Mouse (Mus musculus) forebrain, embryonic 15.5 days (tissue): ENCODE data around the gene Kif2b. TPM values are rescaled to one million over a fixed set of nuclear protein-coding genes. Genes with fewer than 3 reads are reported as not detected.

Source experiments
- ATAC-seq: fragments of 200-750 bp; cut with Nextera tagmentation; replicated peaks from 2 replicates; pipeline ENCODE4 v1.8.0; 2017; ENCODE audit warnings: mild to moderate bottlenecking, moderate TSS enrichment, moderate library complexity
- H3K27ac ChIP-seq: fragments of 300-500 bp; sonication (generic); replicated peaks from 2 replicates; pipeline ENCODE4 v1.5.1; 2015; ENCODE audit warnings: mild to moderate bottlenecking, inconsistent platforms
- H3K27me3 ChIP-seq: fragments of 300-500 bp; sonication (generic); 2 replicates; pipeline ENCODE4 v1.6.1; 2015; ENCODE audit warnings: inconsistent platforms
- H3K36me3 ChIP-seq: fragments of 300-500 bp; sonication (generic); 2 replicates; pipeline ENCODE4 v1.6.1; 2015; ENCODE audit warnings: mild to moderate bottlenecking, inconsistent platforms
- H3K4me1 ChIP-seq: fragments of 300-500 bp; sonication (generic); 2 replicates; pipeline ENCODE4 v1.6.1; 2015; ENCODE audit warnings: inconsistent platforms
- H3K4me2 ChIP-seq: fragments of 300-500 bp; sonication (generic); replicated peaks from 2 replicates; pipeline ENCODE4 v1.6.1; 2015; ENCODE audit warnings: mild to moderate bottlenecking, inconsistent platforms
- H3K4me3 ChIP-seq: fragments of 300-500 bp; sonication (generic); 2 replicates; pipeline ENCODE4 v1.5.1; 2015; ENCODE audit warnings: mild to moderate bottlenecking, inconsistent platforms
- H3K9ac ChIP-seq: fragments of 300-500 bp; sonication (generic); replicated peaks from 2 replicates; pipeline ENCODE4 v1.6.1; 2015; ENCODE audit warnings: mild to moderate bottlenecking, inconsistent platforms
- H3K9me3 ChIP-seq: fragments of 300-500 bp; sonication (generic); 2 replicates; pipeline ENCODE4 v1.6.1; 2016; ENCODE audit warnings: inconsistent platforms
- WGBS: fragments of 180-500 bp; shearing (Covaris S2); methylation state at CpG from one replicate; pipeline ENCODE4 v1.1.7; 2015; ENCODE audit warnings: mixed read lengths; 5-methylcytosine and 5-hydroxymethylcytosine counted together
- polyA plus RNA-seq: library from polyadenylated mRNA; unstranded; fragments of >200 nt; fragmentation: Nextera tagmentation; extraction: Ambion mirVana; gene quantifications from 2 replicates; pipeline ENCODE4 v1.2.1, GENCODE M21; 2015

Kif2b gene
- polyA plus RNA-seq, result not detected in 2 replicates

- Histone ChIP-seq H3K27ac (no peak within 1 kb of the TSS), H3K9ac (no peak within 1 kb of the TSS), H3K4me3 (no peak within 1 kb of the TSS), H3K36me3 (no peaks in the 10 kb centered on the region), H3K4me2 (no peak within 1 kb of the TSS), H3K4me1 (no peaks in the 10 kb centered on the region), H3K27me3 (no peaks in the 10 kb centered on the region), H3K9me3 (no peaks in the 10 kb centered on the region)
- ATAC-seq, result no peak
- 85% methylated on average over 9 of the region's 9 CpGs for WGBS
Measured at GRCm38 (mm10) chr11:91577317-91577716, at the start of gene Kif2b. Gene Kif2b, minus strand, starts transcription at chr11:91577558.

GRCm38 (mm10) chr11:91593088-91593487 is 15.7 kb upstream of the Kif2b start:
- no peak overlapping the region for H3K27ac ChIP-seq
- no peaks in the 10 kb centered on the region for H3K27me3 ChIP-seq
- H3K4me2 ChIP-seq, result no peak overlapping the region
- no peak overlapping the region for H3K9ac ChIP-seq
- WGBS, result 54% methylated on average over 3 of the region's 3 CpGs
- no peak for ATAC-seq
- no peaks in the 10 kb centered on the region for H3K36me3 ChIP-seq
- H3K4me3 ChIP-seq, result no peak overlapping the region
- no peaks in the 10 kb centered on the region for H3K9me3 ChIP-seq
- no peaks in the 10 kb centered on the region for H3K4me1 ChIP-seq

- H3K4me2 ChIP-seq, result no peak overlapping the region
- H3K36me3 ChIP-seq, result no peaks in the 10 kb centered on the region
- no peaks in the 10 kb centered on the region for H3K27me3 ChIP-seq
- no peaks in the 10 kb centered on the region for H3K9me3 ChIP-seq
- ATAC-seq, result no peak
- no peak overlapping the region for H3K27ac ChIP-seq
- WGBS, result 88% methylated on average over 19 of the region's 19 CpGs
- H3K4me1 ChIP-seq, result no peaks in the 10 kb centered on the region
- no peak overlapping the region for H3K4me3 ChIP-seq
- H3K9ac ChIP-seq, result no peak overlapping the region
Measured at GRCm38 (mm10) chr11:91576856-91577255, 502 bp downstream of the Kif2b start.

GRCm38 (mm10) chr11:91575406-91575805 is 2.0 kb downstream of the Kif2b start:
- H3K27ac ChIP-seq, result no peak overlapping the region
- H3K4me1 ChIP-seq, result no peaks in the 10 kb centered on the region
- ATAC-seq, result no peak
- no peaks in the 10 kb centered on the region for H3K9me3 ChIP-seq
- H3K9ac ChIP-seq, result no peak overlapping the region
- no peaks in the 10 kb centered on the region for H3K27me3 ChIP-seq
- no peak overlapping the region for H3K4me2 ChIP-seq
- H3K4me3 ChIP-seq, result no peak overlapping the region
- no peaks in the 10 kb centered on the region for H3K36me3 ChIP-seq
- 86% methylated on average over 8 of the region's 8 CpGs for WGBS

- H3K27me3 ChIP-seq, result no peaks in the 10 kb centered on the region
- H3K4me1 ChIP-seq, result no peaks in the 10 kb centered on the region
- H3K36me3 ChIP-seq, result no peaks in the 10 kb centered on the region
- H3K4me3 ChIP-seq, result no peak overlapping the region
- H3K9me3 ChIP-seq, result no peaks in the 10 kb centered on the region
- H3K27ac ChIP-seq, result no peak overlapping the region
- no peak overlapping the region for H3K9ac ChIP-seq
- WGBS, result 85% methylated on average over 3 of the region's 3 CpGs
- ATAC-seq, result no peak
- H3K4me2 ChIP-seq, result no peak overlapping the region
Measured at GRCm38 (mm10) chr11:91574477-91574876, 2.9 kb downstream of the Kif2b start.

GRCm38 (mm10) chr11:91530737-91531136 is 46.6 kb downstream of the Kif2b start:
- H3K27me3 ChIP-seq, result no peaks in the 10 kb centered on the region
- no peak overlapping the region for H3K9ac ChIP-seq
- no peak for ATAC-seq
- no peak overlapping the region for H3K4me3 ChIP-seq
- H3K27ac ChIP-seq, result no peak overlapping the region
- WGBS, result 77% methylated on average over 4 of the region's 4 CpGs
- H3K36me3 ChIP-seq, result no peaks in the 10 kb centered on the region
- no peaks in the 10 kb centered on the region for H3K4me1 ChIP-seq
- no peaks in the 10 kb centered on the region for H3K9me3 ChIP-seq
- no peak overlapping the region for H3K4me2 ChIP-seq
